Mouse (Mus musculus): ENCODE results near the gene St6galnac5.

Gene St6galnac5

GRCm38 (mm10) chr3:152866035-152866965 lies 115.7 kb downstream of the St6galnac5 start:
- DNase-seq (ENCODE audit: low spot score in 2 of 2) = no peak

GRCm38 (mm10) chr3:152861978-152862377 lies 120.1 kb downstream of the St6galnac5 start:
- DNase-seq (ENCODE audit: low spot score in 2 of 2) = no peak

GRCm38 (mm10) chr3:152861450-152861849 lies 120.6 kb downstream of the St6galnac5 start:
- no peak for DNase-seq (ENCODE audit: low spot score in 2 of 2)

- DNase-seq (ENCODE audit: low spot score in 2 of 2) = no peak
These were observed 126.0 kb downstream of the St6galnac5 start for GRCm38 (mm10) chr3:152856095-152856494.

GRCm38 (mm10) chr3:152855006-152855614 lies 126.9 kb downstream of the St6galnac5 start:
- DNase-seq (ENCODE audit: low spot score in 2 of 2) = no peak

- DNase-seq (ENCODE audit: low spot score in 2 of 2) = no peak
These were observed 138.1 kb downstream of the St6galnac5 start for GRCm38 (mm10) chr3:152843925-152844324.

- DNase-seq (ENCODE audit: low spot score in 2 of 2) = no peak
These were observed 139.4 kb downstream of the St6galnac5 start for GRCm38 (mm10) chr3:152842648-152843047.

- no peak for DNase-seq (ENCODE audit: low spot score in 2 of 2)
These were observed 140.8 kb downstream of the St6galnac5 start for GRCm38 (mm10) chr3:152841264-152841663.

GRCm38 (mm10) chr3:152837938-152838337 lies 144.1 kb downstream of the St6galnac5 start:
- DNase-seq (ENCODE audit: low spot score in 2 of 2) = no peak

- DNase-seq (ENCODE audit: low spot score in 2 of 2) = no peak
These were observed 144.6 kb downstream of the St6galnac5 start for GRCm38 (mm10) chr3:152837407-152837806.

GRCm38 (mm10) chr3:152832436-152832835 lies 149.6 kb downstream of the St6galnac5 start:
- no peak for DNase-seq (ENCODE audit: low spot score in 2 of 2)

- no peak for DNase-seq (ENCODE audit: low spot score in 2 of 2)
These were observed 150.1 kb downstream of the St6galnac5 start for GRCm38 (mm10) chr3:152831974-152832373.

- no peak for DNase-seq (ENCODE audit: low spot score in 2 of 2)
These were observed 150.7 kb downstream of the St6galnac5 start for GRCm38 (mm10) chr3:152831377-152831776.

- peak; percentile 56 to 78 for DNase-seq (ENCODE audit: low spot score in 2 of 2)
These were observed 160.8 kb downstream of the St6galnac5 start for GRCm38 (mm10) chr3:152821202-152821601.

- DNase-seq (ENCODE audit: low spot score in 2 of 2) = no peak
These were observed 161.6 kb downstream of the St6galnac5 start for GRCm38 (mm10) chr3:152820406-152820805.

- no peak for DNase-seq (ENCODE audit: low spot score in 2 of 2)
These were observed 166.9 kb downstream of the St6galnac5 start for GRCm38 (mm10) chr3:152815110-152815509.

GRCm38 (mm10) chr3:152813905-152814304 lies 168.1 kb downstream of the St6galnac5 start:
- DNase-seq (ENCODE audit: low spot score in 2 of 2) = no peak

GRCm38 (mm10) chr3:152799738-152800431 lies 182.2 kb downstream of the St6galnac5 start:
- DNase-seq (ENCODE audit: low spot score in 2 of 2) = no peak

- no peak for DNase-seq (ENCODE audit: low spot score in 2 of 2)
These were observed 184.7 kb downstream of the St6galnac5 start for GRCm38 (mm10) chr3:152797354-152797753.

- no peak for DNase-seq (ENCODE audit: low spot score in 2 of 2)
These were observed 185.8 kb downstream of the St6galnac5 start for GRCm38 (mm10) chr3:152796216-152796615.

- no peak for DNase-seq (ENCODE audit: low spot score in 2 of 2)
These were observed 189.0 kb downstream of the St6galnac5 start for GRCm38 (mm10) chr3:152793006-152793405.

GRCm38 (mm10) chr3:152792601-152793000 lies 189.4 kb downstream of the St6galnac5 start:
- no peak for DNase-seq (ENCODE audit: low spot score in 2 of 2)
